Mouse (Mus musculus) testis, postnatal 14 days (tissue): Measurements from ENCODE around the gene Gatb.

Experiments used
- DNase-seq: peaks from one replicate; pipeline ENCODE4 v3.0.0; 2021; ENCODE audit warnings: low spot score

Gatb gene

GRCm38 (mm10) chr3:85659681-85660080 is 85.8 kb downstream of the Gatb start:
- DNase-seq = no peak

DNA sequence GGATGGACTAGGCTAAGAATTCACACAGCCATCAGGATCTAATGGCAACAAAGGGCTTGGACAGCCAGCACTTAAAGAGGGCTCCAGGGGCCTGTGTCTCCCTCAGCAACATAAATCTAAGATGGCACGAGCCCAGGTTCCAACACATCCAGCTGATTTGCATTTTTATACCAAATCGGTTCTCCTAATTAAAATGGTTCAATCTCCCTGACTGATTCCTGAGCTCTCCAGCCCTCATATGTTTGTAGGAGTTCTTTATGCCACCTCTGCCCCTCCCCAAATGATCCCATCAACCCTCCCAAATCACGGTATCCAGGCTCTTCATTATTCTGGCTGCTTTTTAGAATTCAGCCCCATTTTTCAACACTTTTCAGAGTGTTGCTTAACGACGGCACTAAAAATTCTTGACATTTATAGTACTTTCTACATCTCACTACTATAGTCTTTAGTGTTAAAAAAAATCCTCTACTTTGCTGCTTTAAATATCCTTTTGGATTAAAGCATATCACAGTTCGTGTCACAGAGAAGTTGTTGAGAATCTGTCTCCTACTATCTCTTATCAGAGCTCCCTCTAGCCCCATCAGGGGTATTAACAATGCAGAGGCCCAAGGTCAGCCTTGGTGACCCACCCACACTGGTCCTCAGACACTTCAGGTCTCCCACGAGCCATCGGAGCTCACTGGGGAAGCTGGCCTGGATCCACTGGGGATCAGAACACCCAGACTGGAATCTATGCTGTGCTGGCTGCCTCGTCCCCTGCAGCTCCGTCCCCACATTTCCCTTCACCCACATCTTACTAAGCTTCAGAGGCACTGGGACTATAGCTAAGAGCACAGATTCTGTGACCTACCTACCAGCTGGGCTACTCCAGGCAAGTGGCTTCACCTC is 88.3 kb downstream of the Gatb start:
- DNase-seq = no peak

- no peak for DNase-seq
Observed at GRCm38 (mm10) chr3:85663826-85664225, 89.9 kb downstream of the Gatb start.

- no peak for DNase-seq
Observed at GRCm38 (mm10) chr3:85664591-85665171, 90.8 kb downstream of the Gatb start.

GRCm38 (mm10) chr3:85666166-85666565 is 92.2 kb downstream of the Gatb start:
- DNase-seq = no peak

DNA sequence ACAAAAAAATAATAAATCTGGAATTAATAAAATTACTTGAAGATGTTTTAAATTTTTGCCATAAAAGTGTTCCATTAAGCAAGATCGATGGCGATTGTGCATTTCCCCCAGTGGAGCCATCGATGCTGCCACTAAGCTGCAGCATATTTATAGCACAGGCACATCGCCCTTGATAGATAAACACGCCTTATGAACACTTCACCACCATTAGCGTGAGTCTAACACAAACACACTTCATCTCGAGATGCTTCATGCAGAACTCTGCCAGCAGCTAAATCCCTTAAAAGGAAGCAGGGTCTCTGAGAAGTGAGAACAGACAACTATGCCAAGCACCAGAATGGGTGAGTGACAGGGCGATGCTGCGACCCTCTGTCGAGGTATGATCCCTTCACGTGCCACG is 92.8 kb downstream of the Gatb start:
- DNase-seq = no peak

DNA sequence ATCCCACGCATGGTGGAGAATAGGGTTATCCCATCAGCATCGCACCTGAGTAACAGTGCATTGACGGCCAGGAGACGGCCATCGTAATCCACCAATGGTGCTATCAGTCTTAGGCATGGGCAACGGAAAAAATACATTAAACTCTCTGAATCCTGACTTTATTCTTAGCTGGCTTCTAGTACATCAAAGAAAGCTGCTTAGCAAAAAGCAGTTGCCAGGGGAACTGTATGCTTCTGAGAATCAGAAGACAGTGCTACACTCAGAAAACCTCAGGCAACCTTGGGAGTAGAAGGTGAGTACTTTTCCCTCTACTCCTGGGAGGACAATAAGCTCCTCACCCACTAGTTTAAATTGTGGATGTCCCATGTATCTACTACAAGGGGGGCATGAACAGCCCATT is 93.8 kb downstream of the Gatb start:
- DNase-seq = no peak

GRCm38 (mm10) chr3:85669844-85670243 is 95.9 kb downstream of the Gatb start:
- no peak for DNase-seq

GRCm38 (mm10) chr3:85677133-85677532 is 103.2 kb downstream of the Gatb start:
- DNase-seq = no peak

GRCm38 (mm10) chr3:85677952-85678351 is 104.0 kb downstream of the Gatb start:
- no peak for DNase-seq

- no peak for DNase-seq
Observed at GRCm38 (mm10) chr3:85679312-85679933, 105.5 kb downstream of the Gatb start.

- DNase-seq = no peak
Observed at GRCm38 (mm10) chr3:85679960-85680359, 106.0 kb downstream of the Gatb start.

GRCm38 (mm10) chr3:85681136-85681535 is 107.2 kb downstream of the Gatb start:
- DNase-seq = no peak

DNA sequence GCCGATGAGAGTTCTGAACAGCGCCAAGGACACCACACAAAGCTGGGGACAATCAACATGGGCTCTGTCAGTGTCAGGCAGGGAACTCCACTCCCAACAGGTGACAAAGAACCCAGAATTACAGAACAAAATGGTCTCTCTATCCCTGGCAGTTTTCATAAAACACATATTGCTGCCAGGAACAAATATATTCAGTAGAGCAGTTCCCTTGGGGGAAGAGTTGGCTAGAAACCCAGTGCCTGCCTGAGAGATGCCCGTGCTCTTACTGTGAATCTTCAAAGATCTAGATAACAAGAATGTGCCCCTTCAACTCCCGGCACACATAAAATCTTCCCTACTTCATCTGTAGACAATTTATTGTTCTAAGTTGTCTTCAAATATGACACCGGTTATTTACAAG is 109.7 kb downstream of the Gatb start:
- no peak for DNase-seq

DNA sequence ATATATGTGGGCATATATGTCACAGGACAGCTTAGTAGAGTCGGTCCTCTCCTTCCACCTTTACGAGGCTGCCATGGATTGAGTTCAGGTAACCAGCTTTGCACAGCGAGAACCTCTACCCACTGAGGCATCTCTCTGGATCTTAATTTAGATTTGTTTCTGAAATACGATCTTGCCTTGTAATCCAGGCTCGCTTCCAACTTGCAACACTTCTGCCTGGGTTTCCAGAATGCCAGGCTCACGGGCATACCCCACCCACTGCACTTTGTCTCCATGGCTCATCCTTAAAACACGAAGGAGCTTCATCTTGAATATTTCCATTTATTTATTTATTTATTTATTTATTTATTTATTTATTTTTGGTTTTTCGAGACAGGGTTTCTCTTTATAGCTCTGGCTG is 111.4 kb downstream of the Gatb start:
- no peak for DNase-seq

DNA sequence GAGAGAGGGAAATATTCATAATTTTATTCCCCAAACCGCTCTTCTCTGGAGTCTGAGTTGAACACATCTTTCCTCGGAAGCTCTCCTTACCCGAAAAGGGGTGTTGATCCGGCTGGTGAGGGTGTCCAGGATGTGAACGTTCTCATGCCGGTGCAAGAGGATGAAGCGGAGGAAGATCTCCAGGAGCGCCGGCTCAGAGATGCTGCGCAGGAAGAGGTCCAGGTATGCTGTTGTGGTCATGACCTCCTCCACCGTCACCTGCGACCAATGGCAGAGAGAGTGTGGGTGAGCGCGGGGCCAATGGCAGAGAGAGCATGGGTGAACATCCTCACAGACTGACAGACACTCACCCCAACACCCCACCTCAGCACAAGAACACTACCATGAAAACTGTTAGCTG is 114.4 kb downstream of the Gatb start:
- DNase-seq = no peak

DNA sequence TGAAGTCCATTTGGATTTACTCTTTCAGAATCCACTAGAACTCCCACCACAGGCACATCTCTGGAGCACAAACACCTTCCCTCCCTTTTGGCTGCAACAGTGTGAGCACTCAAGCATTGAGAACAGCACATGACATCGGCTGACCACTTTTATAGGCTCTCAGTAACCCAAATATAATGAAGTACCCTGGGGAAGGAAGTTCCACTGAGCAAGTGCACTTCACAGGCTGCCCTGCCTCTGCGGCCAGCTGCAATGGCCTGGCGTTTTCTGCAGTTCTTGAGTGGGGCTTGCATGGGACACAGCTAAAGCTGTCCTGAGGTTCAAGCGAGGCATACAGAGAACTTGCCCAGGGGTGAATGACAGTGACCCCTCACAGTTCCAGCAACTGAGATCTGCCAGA is 117.2 kb downstream of the Gatb start:
- no peak for DNase-seq

DNA sequence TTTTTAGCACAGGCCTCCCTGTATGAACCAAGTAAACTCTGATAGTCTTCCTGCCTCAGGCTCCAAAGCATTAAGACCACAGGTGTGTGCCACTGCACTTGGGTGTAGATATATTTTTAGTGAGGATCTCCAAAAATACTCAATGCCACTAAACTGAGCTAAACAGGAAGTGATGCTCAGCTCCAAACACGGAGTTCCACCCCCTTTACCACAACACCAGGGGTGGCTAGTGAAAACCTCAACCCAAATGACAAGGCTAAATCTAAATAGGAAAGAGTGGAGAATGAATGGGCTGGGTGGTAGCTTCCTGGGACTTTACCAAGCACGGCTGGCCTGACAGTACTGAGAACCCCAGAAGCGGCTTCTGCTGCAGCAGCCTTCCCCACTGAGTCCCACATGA is 119.1 kb downstream of the Gatb start:
- no peak for DNase-seq

DNA sequence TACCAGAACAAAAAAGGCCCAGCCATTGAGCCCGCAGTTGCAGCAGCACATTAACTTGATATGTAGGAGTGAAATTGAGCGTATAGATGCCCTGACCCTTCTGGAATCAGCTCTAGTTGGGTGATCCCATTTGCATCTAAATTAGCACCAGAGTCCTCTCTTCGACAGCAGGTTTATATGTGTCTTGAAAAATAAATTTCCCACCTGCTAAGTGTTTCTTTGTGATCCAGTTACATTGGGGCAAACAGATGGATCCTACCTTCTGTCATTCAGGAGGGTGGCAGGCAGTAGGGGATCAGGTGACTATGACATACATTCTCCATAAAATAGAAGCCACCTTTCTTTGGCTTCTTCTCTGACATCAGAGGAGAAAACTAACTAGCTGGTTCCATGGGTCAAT is 121.1 kb downstream of the Gatb start:
- DNase-seq = no peak

DNA sequence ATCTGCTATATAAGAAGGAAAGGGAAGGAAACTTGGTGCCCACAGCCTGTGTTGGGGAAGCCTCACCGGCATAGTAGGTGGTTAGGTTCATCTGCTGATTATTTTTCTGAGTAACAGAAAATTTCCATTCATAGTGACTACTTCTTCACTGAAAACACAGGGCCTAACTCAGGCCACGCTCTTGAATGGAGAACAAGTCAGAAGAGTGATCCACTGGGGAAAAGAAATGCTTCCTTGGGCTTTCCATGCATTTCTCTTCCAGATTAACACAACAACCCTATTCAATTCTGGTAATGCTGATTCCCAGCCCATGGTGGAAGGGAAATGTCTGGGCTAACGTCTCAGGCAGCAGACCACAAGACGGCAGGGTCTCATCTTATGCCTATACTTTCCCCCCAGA is 124.6 kb downstream of the Gatb start:
- no peak for DNase-seq

GRCm38 (mm10) chr3:85703141-85703882 is 129.4 kb downstream of the Gatb start:
- no peak for DNase-seq
